Mouse (Mus musculus) CH12.LX (cell line): ENCODE measurements around the gene Wdfy1.

Experiments
- CTCF ChIP-seq, 2 experiments: IDR thresholded peaks in 1 of 2; conservative IDR thresholded peaks in 1 of 2; 2 replicates each; pipeline ENCODE4 v1.5.1; 2011 to 2012; ENCODE audit warnings: low read depth in 2 of 2, low read length in 2 of 2, improper control_type of control experiment in 1 of 2, inconsistent platforms in 1 of 2, mild to moderate bottlenecking in 1 of 2, moderate library complexity in 1 of 2
- E2F4 ChIP-seq: IDR thresholded peaks from 2 replicates; pipeline ENCODE4 v1.6.1; 2011; ENCODE audit warnings: low read depth, low read length, improper control_type of control experiment; ENCODE audit not compliant: insufficient replicate concordance
- ETS1 ChIP-seq: conservative IDR thresholded peaks from 2 replicates; pipeline ENCODE4 v1.6.1; 2012; ENCODE audit warnings: low read depth, mild to moderate bottlenecking, inconsistent platforms, low read length, improper control_type of control experiment, moderate library complexity
- JUN ChIP-seq: IDR thresholded peaks from 2 replicates; pipeline ENCODE4 v1.6.1; 2011; ENCODE audit warnings: low read depth, mild to moderate bottlenecking, low read length, improper control_type of control experiment, moderate library complexity; ENCODE audit not compliant: insufficient read depth
- POLR2A ChIP-seq: IDR thresholded peaks from 2 replicates; pipeline ENCODE4 v1.6.1; 2011; ENCODE audit warnings: low read depth, mild to moderate bottlenecking, improper control_type of control experiment, low read length
- RCOR1 ChIP-seq: conservative IDR thresholded peaks from 2 replicates; pipeline ENCODE4 v1.6.1; 2012; ENCODE audit warnings: low read depth, mild to moderate bottlenecking, inconsistent platforms, low read length, improper control_type of control experiment
- SMC3 ChIP-seq: IDR thresholded peaks from 2 replicates; pipeline ENCODE4 v1.6.1; 2011; ENCODE audit warnings: low read depth, low read length, improper control_type of control experiment
- TBP ChIP-seq: conservative IDR thresholded peaks from 2 replicates; pipeline ENCODE4 v1.6.1; 2011; ENCODE audit warnings: low read depth, low read length, improper control_type of control experiment
- USF2 ChIP-seq: conservative IDR thresholded peaks from 2 replicates; pipeline ENCODE4 v1.6.1; 2011; ENCODE audit warnings: low read depth, low read length, improper control_type of control experiment

GRCm38 (mm10) chr1:79671196-79671542, 104.8 kb downstream of the Wdfy1 start:
- TF ChIP-seq CTCF (conservative IDR thresholded peaks at IDR 0.05 in 1 of 2, IDR thresholded peaks at IDR 0.05 in 1 of 2; ENCODE audit: low read depth in 2 of 2, low read length in 2 of 2) (no peak), JUN (no peak), SMC3 (no peak), USF2 (no peak), E2F4 (peak; percentile 55; the same call in 1 of the 2 replicates), RCOR1 (0 out of 2 replicates have a peak, but pooled peaks have one; percentile 21), ETS1 (0 out of 2 replicates have a peak, but pooled peaks have one; percentile 8), POLR2A (no peak), TBP (no peak)
